Mouse (Mus musculus) kidney, embryonic 16.5 days (tissue): ENCODE measurements around the gene Mapk12. TPM values are rescaled to one million over a fixed set of nuclear protein-coding genes. Genes with fewer than 3 reads are reported as not detected.

Experiments
- ATAC-seq: fragments of 200-750 bp; cut with Nextera tagmentation; 2 replicates; pipeline ENCODE4 v1.8.0; 2017; ENCODE audit warnings: moderate TSS enrichment; ENCODE audit not compliant: low FRiP score, low TSS enrichment
- H3K27ac ChIP-seq: fragments of 300-500 bp; sonication (generic); 2 replicates; pipeline ENCODE4 v1.5.1; 2014; ENCODE audit warnings: low read length
- H3K27me3 ChIP-seq: fragments of 300-500 bp; sonication (generic); 2 replicates; pipeline ENCODE4 v1.6.1; 2014; ENCODE audit warnings: low read length, control low read depth, mixed read lengths; ENCODE audit not compliant: insufficient read depth
- H3K36me3 ChIP-seq: fragments of 300-500 bp; sonication (generic); 2 replicates; pipeline ENCODE4 v1.6.1; 2014; ENCODE audit warnings: low read length, control low read depth, mixed read lengths; ENCODE audit not compliant: insufficient read depth
- H3K4me1 ChIP-seq: fragments of 300-500 bp; sonication (generic); 2 replicates; pipeline ENCODE4 v1.6.1; 2014; ENCODE audit warnings: low read length, control low read depth, mixed read lengths; ENCODE audit not compliant: insufficient read depth
- H3K4me2 ChIP-seq: fragments of 300-500 bp; sonication (generic); replicated peaks from 2 replicates; pipeline ENCODE4 v1.6.1; 2014; ENCODE audit warnings: low read depth, low read length
- H3K4me3 ChIP-seq: fragments of 300-500 bp; sonication (generic); 2 replicates; pipeline ENCODE4 v1.5.1; 2014; ENCODE audit warnings: mild to moderate bottlenecking, low read length
- H3K9ac ChIP-seq: fragments of 300-500 bp; sonication (generic); replicated peaks from 2 replicates; pipeline ENCODE4 v1.6.1; 2014; ENCODE audit warnings: low read length
- H3K9me3 ChIP-seq: fragments of 300-500 bp; sonication (generic); 2 replicates; pipeline ENCODE4 v1.6.1; 2016; ENCODE audit warnings: low read length, control low read depth
- WGBS: fragments of 180-500 bp; shearing (Covaris S2); extraction: QIAGEN DNeasy Blood & Tissue Kit; methylation state at CpG from one replicate; pipeline ENCODE4 v1.1.7; 2014; 5-methylcytosine and 5-hydroxymethylcytosine counted together
- polyA plus RNA-seq: library from polyadenylated mRNA; unstranded; fragments of >200 nt; fragmentation: Nextera tagmentation; extraction: Ambion mirVana; gene quantifications from 2 replicates; pipeline ENCODE4 v1.2.1, GENCODE M21; 2015

Gene Mapk12
- polyA plus RNA-seq, 1 experiment from 2014 or later, result 16.2 TPM

GRCm38 (mm10) chr15:89172276-89172935, 31.9 kb upstream of the Mapk12 start:
- peaks cover 90% of the 10 kb centered on the region for H3K4me1 ChIP-seq
- H3K4me2 ChIP-seq, result peak overlapping the region; percentile 99
- H3K36me3 ChIP-seq, result peaks cover 7% of the 10 kb centered on the region
- peak overlapping the region; percentile 72 for H3K9ac ChIP-seq
- ATAC-seq, result no peak
- WGBS, result 52% methylated on average over 17 of the region's 17 CpGs
- H3K9me3 ChIP-seq, result no peaks in the 10 kb centered on the region
- H3K27me3 ChIP-seq, result no peaks in the 10 kb centered on the region
- peak overlapping the region; percentile 66 for H3K27ac ChIP-seq
- peak overlapping the region; percentile 58 for H3K4me3 ChIP-seq

- H3K9me3 ChIP-seq, result no peaks in the 10 kb centered on the region
- no peaks in the 10 kb centered on the region for H3K27me3 ChIP-seq
- no peak overlapping the region for H3K27ac ChIP-seq
- WGBS, result 86% methylated on average over 5 of the region's 5 CpGs
- H3K4me3 ChIP-seq, result no peak overlapping the region
- peaks cover 82% of the 10 kb centered on the region for H3K4me1 ChIP-seq
- H3K4me2 ChIP-seq, result no peak overlapping the region
- H3K9ac ChIP-seq, result peak overlapping the region; percentile 72; the same call in 1 of the 2 replicates
- ATAC-seq, result no peak
- peaks cover 15% of the 10 kb centered on the region for H3K36me3 ChIP-seq
Observed at GRCm38 (mm10) chr15:89171526-89172051, 31.1 kb upstream of the Mapk12 start.

- peak overlapping the region; percentile 7; the same call in 1 of the 2 replicates for H3K4me2 ChIP-seq
- peaks cover 30% of the 10 kb centered on the region for H3K36me3 ChIP-seq
- 50% methylated on average over 3 of the region's 3 CpGs for WGBS
- no peak overlapping the region for H3K4me3 ChIP-seq
- no peaks in the 10 kb centered on the region for H3K27me3 ChIP-seq
- H3K9me3 ChIP-seq, result no peaks in the 10 kb centered on the region
- H3K27ac ChIP-seq, result peak overlapping the region; percentile 92
- ATAC-seq, result no peak
- peaks cover 67% of the 10 kb centered on the region for H3K4me1 ChIP-seq
- H3K9ac ChIP-seq, result 0 out of 2 replicates have a peak overlapping the region, but pooled peaks have one; percentile 17
Observed at GRCm38 (mm10) chr15:89170102-89170501, 29.6 kb upstream of the Mapk12 start.

GRCm38 (mm10) chr15:89169431-89169830, 28.9 kb upstream of the Mapk12 start:
- peak overlapping the region; percentile 42 for H3K9ac ChIP-seq
- no peaks in the 10 kb centered on the region for H3K9me3 ChIP-seq
- ATAC-seq, result peak; percentile 83
- H3K36me3 ChIP-seq, result peaks cover 36% of the 10 kb centered on the region
- peaks cover 60% of the 10 kb centered on the region for H3K4me1 ChIP-seq
- peak overlapping the region; percentile 92 for H3K27ac ChIP-seq
- 5% methylated on average over 10 of the region's 10 CpGs for WGBS
- H3K4me2 ChIP-seq, result peak overlapping the region; percentile 7
- H3K27me3 ChIP-seq, result no peaks in the 10 kb centered on the region
- H3K4me3 ChIP-seq, result peak overlapping the region; percentile 16

GRCm38 (mm10) chr15:89168922-89169321, 28.4 kb upstream of the Mapk12 start:
- H3K4me3 ChIP-seq, result peak overlapping the region; percentile 16; the same call in 1 of the 2 replicates
- WGBS, result 55% methylated on average over 10 of the region's 10 CpGs
- H3K9me3 ChIP-seq, result no peaks in the 10 kb centered on the region
- peak overlapping the region; percentile 42 for H3K9ac ChIP-seq
- H3K4me2 ChIP-seq, result peak overlapping the region; percentile 7
- no peaks in the 10 kb centered on the region for H3K27me3 ChIP-seq
- ATAC-seq, result no peak
- peaks cover 55% of the 10 kb centered on the region for H3K4me1 ChIP-seq
- peak overlapping the region; percentile 92 for H3K27ac ChIP-seq
- peaks cover 41% of the 10 kb centered on the region for H3K36me3 ChIP-seq

- H3K27me3 ChIP-seq, result no peaks in the 10 kb centered on the region
- H3K4me3 ChIP-seq, result no peak overlapping the region
- peaks cover 75% of the 10 kb centered on the region for H3K36me3 ChIP-seq
- 94% methylated on average over 12 of the region's 12 CpGs for WGBS
- no peak overlapping the region for H3K27ac ChIP-seq
- H3K9ac ChIP-seq, result no peak overlapping the region
- peaks cover 30% of the 10 kb centered on the region for H3K4me1 ChIP-seq
- no peak for ATAC-seq
- H3K4me2 ChIP-seq, result no peak overlapping the region
- H3K9me3 ChIP-seq, result no peaks in the 10 kb centered on the region
Observed at GRCm38 (mm10) chr15:89165478-89165877, 25.0 kb upstream of the Mapk12 start.

GRCm38 (mm10) chr15:89161397-89161796, 20.9 kb upstream of the Mapk12 start:
- Histone ChIP-seq H3K4me2 (no peak overlapping the region), H3K27ac (peak overlapping the region; percentile 33; the same call in 1 of the 2 replicates)
- peak; percentile 25; the same call in 1 of the 2 replicates for ATAC-seq

GRCm38 (mm10) chr15:89158516-89158915, 18.0 kb upstream of the Mapk12 start:
- ATAC-seq, result no peak
- H3K9ac ChIP-seq, result no peak overlapping the region
- H3K4me2 ChIP-seq, result no peak overlapping the region
- 93% methylated on average over 16 of the region's 16 CpGs for WGBS
- H3K27me3 ChIP-seq, result no peaks in the 10 kb centered on the region
- H3K4me3 ChIP-seq, result no peak overlapping the region
- peaks cover 97% of the 10 kb centered on the region for H3K36me3 ChIP-seq
- H3K4me1 ChIP-seq, result peaks cover 7% of the 10 kb centered on the region; the same call in 1 of the 2 replicates
- H3K27ac ChIP-seq, result no peak overlapping the region
- no peaks in the 10 kb centered on the region for H3K9me3 ChIP-seq

More at GRCm38 (mm10) chr15:89161397-89161796, 20.9 kb upstream of the Mapk12 start:
- no peak overlapping the region for H3K9ac ChIP-seq
- WGBS, result 78% methylated on average over 9 of the region's 9 CpGs
- H3K27me3 ChIP-seq, result no peaks in the 10 kb centered on the region
- H3K36me3 ChIP-seq, result peaks cover 98% of the 10 kb centered on the region
- H3K9me3 ChIP-seq, result no peaks in the 10 kb centered on the region
- no peak overlapping the region for H3K4me3 ChIP-seq
- H3K4me1 ChIP-seq, result peaks cover 7% of the 10 kb centered on the region; the same call in 1 of the 2 replicates

GRCm38 (mm10) chr15:89157954-89158353, 17.5 kb upstream of the Mapk12 start:
- Histone ChIP-seq H3K4me3 (no peak overlapping the region), H3K4me1 (peaks cover 7% of the 10 kb centered on the region; the same call in 1 of the 2 replicates), H3K9me3 (no peaks in the 10 kb centered on the region), H3K4me2 (no peak overlapping the region), H3K27me3 (no peaks in the 10 kb centered on the region), H3K27ac (no peak overlapping the region), H3K36me3 (peaks cover 91% of the 10 kb centered on the region), H3K9ac (no peak overlapping the region)
- 63% methylated on average over 7 of the region's 7 CpGs for WGBS
- ATAC-seq, result 0 out of 2 replicates have a peak, but pooled peaks have one; percentile 20

- H3K4me2 ChIP-seq, result no peak overlapping the region
- ATAC-seq, result no peak
Observed at GRCm38 (mm10) chr15:89152312-89152711, 11.8 kb upstream of the Mapk12 start.

More at GRCm38 (mm10) chr15:89152312-89152711, 11.8 kb upstream of the Mapk12 start:
- Histone ChIP-seq H3K4me1 (peaks cover 24% of the 10 kb centered on the region), H3K4me3 (no peak overlapping the region), H3K9me3 (no peaks in the 10 kb centered on the region), H3K36me3 (peaks cover 36% of the 10 kb centered on the region), H3K9ac (no peak overlapping the region), H3K27ac (no peak overlapping the region), H3K27me3 (peaks cover 4% of the 10 kb centered on the region; the same call in 1 of the 2 replicates)
